Mouse (Mus musculus) T-cell, adult 2 months (primary cell): ENCODE data around the gene Rad9b.
A peak's percentile ranks its signal among the peaks of the same experiment; 100 is the strongest.
"Not testable (repeated sequence)": the region's sequence is repeated elsewhere in the genome, so short reads cannot be mapped to it uniquely, and the experiment has no call there.

Experiments
- DNase-seq: peaks from one replicate; pipeline ENCODE4 v3.0.0; 2022; ENCODE audit warnings: low spot score

Gene Rad9b

GRCm38 (mm10) chr5:122371591-122372191, 17.7 kb upstream of the Rad9b start, which contains the start of gene Gpn3:
TSS of gene Gpn3 (plus strand) at chr5:122371876.
- DNase-seq: no peak

DNA sequence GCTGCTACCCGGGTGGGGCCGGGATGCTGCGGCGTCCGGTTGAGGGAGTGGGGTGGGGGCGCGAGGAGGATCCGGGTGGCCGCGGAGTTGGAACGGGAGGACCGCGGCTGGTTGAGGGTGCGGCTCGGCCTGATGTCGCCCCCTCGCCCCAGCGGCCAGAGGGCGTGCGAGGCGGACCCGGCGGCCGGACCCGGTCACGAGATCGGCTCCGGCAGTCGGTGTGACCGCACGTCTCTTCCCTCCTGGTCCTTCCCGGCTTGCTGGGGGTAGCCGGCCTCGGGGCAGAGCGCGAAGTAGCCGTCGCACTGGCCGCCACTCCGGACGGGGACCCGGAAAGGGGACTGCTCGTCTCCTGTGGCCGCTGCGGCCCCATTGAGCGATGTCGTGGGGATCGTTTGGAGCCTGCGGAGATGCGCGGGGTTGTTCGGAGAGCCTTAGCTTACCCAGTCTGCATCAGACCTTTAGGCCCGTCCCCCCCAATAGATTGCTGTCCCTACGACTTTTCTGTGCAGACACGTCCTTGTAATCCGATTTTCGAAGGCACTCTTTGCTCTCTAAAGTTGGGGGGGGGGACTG, 547 bp upstream of the Rad9b start:
- no peak for DNase-seq

DNA sequence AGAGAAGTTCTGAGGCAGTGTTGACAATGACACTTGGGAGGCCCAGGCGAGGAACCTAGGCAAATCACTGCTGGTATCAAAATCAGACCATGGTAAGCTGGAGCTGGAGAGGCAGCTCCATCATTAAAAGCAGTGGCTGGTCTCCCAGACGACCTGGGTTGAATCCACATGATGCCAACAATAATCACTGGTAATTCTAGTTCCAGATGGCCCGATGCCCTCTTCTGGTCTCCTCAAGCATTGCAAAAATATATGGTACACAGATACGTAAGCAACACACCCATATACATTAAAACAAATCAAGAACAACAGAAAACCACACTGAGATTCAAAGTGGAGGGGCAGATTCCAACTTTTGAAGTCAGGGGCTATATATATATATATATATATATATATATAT, 8.3 kb downstream of the Rad9b start:
- no peak for DNase-seq

- peak; percentile 81 for DNase-seq
Observed at GRCm38 (mm10) chr5:122344260-122344659, 9.8 kb downstream of the Rad9b start.

DNA sequence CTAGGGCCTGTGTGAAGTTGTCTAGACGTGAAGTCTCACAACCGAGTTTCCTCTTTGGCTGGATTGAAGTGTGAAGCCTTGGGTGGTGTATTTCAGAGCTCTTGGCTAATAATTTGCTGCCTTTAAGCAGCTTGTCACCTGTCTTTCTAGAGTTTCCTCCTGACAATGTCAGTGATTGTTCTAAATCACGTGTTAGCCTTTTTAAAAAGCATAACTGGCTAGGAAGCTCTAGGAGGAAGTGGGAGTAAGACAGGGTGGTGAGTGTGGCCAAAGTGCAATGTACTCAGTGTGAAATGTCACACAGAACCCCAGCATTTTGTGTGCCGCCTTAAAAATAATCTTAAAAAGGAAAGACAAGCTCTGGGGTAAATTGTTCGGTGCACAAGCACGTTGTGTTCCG, 10.3 kb downstream of the Rad9b start:
- peak; percentile 16 for DNase-seq

GRCm38 (mm10) chr5:122342874-122343273, 11.2 kb downstream of the Rad9b start:
- no peak for DNase-seq

- no peak for DNase-seq
Observed at GRCm38 (mm10) chr5:122336554-122337294, 17.3 kb downstream of the Rad9b start.

GRCm38 (mm10) chr5:122334682-122335081, 19.4 kb downstream of the Rad9b start:
- no peak for DNase-seq

DNA sequence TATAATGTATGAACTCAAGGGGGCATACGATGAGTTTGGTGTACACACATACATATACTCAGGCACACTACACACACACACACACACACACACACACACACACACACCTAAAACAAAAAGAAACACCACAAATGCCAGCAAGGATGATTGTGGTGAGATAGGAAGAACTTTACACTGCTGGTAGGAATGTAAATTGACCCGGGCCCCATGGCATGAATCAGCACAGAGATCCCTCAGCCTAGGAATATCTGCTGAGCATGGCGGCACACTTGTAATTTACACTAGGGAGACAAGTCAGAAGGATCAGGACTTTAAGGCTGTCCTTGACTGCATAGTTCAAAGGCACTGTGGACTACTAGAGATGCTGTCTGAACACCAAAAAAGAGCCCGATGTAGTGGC, 23.8 kb downstream of the Rad9b start:
- no peak for DNase-seq

DNA sequence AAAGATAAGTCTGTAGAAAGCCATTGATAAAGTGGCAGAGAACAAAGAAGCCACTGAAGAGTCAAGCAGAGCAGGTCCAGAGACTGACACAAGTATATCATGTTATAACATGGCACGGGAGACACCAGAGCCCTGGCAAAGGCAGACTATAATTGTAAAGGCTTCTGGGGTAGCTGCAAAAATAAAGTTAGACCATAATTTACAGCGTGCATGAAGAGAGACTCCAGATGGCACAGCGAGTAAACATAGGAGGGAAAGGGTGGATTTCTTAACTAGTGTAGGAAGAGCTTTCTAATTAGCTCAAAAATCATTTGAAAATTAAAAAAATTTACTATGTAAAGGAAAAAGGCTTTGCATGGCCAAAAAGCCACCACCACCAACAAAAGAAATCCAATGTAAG, 26.8 kb downstream of the Rad9b start:
- no peak for DNase-seq

- no peak for DNase-seq
Observed at GRCm38 (mm10) chr5:122325477-122325876, 28.6 kb downstream of the Rad9b start.

DNA sequence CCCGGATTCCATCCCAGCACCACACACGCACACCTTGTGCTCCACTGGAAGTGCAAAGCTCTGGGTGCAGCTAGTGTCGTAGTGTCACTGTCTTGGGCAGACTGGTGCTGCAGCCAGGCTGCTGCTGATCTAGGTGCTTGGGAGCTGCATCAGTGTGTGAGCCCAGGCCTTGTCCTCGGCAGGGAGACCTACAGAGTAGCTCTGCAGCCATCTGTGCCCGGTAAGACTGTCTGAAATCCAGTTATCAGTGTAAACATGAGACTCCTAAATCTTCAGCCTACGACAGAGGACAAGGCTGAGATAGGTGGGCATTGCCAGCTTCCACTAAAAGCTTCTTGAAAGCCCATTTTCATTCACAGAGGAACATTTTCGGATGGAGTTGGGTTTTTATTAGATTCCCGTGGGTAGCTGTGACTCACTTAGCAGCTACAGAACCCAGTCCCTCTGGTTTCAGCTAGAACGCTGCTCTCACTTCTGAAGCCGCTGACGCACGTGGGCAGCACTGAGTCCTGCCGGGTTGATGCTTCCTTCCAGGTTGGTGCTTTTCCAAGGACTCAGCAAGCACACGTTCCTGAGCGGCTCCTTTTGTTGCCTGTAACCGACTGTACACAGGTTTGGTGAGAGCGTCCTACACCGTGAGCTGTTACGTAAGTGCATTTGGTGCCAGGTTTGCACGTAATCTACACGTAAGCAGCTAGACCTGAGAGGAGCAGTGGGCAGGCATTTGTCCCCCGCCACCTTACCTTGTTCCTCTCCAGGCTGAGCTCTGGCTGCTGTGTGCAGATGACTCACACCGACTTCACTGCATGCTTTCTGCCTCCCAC, 29.2 kb downstream of the Rad9b start:
- no peak for DNase-seq

GRCm38 (mm10) chr5:122323523-122323922, 30.5 kb downstream of the Rad9b start:
- no peak for DNase-seq

DNA sequence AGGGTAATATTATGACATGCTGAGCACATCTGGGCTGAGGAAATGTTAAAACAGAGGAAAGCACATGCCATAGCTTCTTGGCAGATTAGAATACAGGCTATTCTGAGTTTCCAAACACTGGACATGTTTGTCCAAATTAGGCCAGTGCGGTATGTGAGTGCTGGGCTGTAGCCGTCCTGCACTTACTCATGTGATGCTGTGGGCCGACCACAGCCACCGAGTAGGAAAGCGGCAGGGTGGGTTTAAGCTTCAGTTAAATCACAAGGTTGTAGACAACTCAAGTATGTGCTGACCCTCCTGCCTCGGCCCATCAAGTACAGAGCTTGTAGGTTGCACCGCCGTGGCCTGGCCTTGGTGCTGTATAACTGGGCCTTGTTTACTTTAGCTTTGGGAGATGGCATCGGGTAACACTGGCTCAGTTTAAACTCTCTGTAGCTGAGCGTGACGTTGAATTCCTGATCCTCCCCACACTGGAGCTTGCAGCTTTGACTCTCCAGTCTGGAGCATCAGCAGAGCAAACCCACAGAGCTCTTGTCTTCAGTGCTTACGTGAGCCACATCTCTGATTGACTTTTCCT, 33.7 kb downstream of the Rad9b start:
- DNase-seq: no peak

DNA sequence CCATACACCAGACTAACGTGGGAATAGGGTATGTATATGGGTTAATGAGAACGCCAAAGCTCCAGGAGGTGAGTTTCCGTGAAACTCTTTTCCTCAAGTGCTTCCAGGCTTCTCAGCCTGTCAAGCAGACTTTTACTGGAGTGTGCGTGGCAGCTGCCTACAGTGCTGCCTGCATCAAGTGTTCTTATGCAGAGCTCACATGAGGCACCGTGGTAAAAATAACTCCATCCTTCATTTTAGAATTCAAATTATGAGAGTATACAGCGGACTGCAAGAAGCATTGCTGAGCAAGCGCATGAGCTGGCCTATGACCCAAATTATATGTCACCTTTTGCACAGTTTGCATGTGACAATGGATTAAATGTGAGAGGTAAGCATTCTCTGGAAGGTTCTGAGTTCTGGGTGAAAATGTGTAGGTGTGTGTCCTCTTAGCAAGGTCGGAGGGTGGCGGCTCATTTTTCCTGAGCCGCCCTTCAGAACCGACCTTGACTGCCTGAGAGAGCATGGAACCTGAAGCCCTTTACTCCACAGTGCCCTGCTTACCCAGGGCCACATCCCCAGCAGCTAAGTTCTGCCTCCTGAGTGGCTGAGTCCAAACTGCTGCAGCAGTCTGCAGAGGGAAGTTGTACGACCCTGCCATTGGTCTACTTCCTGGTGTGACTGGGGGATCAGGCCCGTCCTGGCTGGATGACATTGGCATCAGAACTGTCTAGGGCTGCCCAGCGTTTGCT, 34.4 kb downstream of the Rad9b start:
- DNase-seq: no peak

GRCm38 (mm10) chr5:122318976-122319375, 35.1 kb downstream of the Rad9b start:
- DNase-seq: not testable (repeated sequence)

DNA sequence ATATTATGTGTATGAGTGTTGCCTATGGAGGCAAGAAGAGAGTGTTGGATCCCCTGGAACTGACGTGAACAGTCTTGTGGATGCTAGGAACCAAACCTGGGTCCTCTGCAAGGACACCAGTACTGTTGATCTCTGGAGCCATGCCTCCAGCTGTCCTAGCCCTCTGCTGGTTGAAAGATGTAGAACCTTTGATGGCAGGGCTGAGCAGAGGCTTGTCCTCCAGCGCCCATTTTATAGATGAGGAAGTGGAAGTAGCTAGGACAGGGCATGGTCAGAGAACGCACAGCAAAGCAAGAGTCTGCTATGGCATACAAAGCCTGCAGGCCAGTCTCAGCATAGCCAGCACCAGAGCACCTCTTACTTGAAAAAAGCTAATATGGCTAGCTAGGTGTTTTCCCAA, 35.9 kb downstream of the Rad9b start:
- DNase-seq: peak; percentile 76

- DNase-seq: peak; percentile 43
Observed at GRCm38 (mm10) chr5:122317329-122318045, 36.5 kb downstream of the Rad9b start.

DNA sequence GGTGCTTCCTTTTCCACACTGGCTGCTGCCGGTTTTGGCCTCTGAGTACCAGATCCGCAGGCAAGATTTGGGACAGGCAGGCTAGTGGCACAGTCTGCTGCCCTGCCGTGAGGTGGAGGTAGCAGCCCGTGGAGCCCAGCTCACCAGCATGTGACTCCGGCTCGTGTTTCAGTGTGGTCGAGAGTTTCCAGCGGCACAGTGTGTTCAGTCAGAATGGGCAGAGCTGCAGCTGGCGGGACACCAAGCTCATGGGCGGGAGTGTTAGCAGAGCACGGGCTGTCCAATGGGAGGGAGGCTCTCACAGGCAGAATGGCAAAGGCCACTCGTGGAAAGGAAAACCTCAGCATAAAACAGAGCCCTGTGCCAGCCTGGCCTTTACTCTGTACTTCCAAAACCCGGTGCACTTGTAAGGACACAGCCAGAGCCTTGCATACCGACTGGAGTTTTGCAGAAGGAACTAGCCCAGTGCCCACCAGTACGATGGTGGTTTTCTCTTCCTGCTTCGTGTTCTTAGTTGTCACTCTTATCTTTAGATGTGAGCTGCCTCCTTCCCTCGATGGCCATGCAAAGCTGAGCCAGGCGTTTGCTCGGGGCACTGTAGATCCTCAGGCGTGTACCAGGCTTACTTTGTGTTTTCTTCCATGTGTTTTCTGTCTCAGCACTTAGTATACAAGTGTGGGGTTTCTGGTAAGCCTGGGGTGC, 38.9 kb downstream of the Rad9b start:
- peak; percentile 58 for DNase-seq
